Mouse (Mus musculus) heart, embryonic 11.5 days (tissue): ENCODE measurements around the gene Epha8. TPM values are rescaled to one million over a fixed set of nuclear protein-coding genes. Genes with fewer than 3 reads are reported as not detected.

Experiments used
- ATAC-seq: fragments of 200-750 bp; cut with Nextera tagmentation; replicated peaks from 2 replicates; pipeline ENCODE4 v1.8.0; 2017; ENCODE audit warnings: moderate library complexity; ENCODE audit not compliant: insufficient number of reproducible peaks, low FRiP score, low TSS enrichment
- H3K27ac ChIP-seq: fragments of 300-500 bp; sonication (generic); 2 replicates; pipeline ENCODE4 v1.5.1; 2014; ENCODE audit warnings: mild to moderate bottlenecking, low read depth, low read length
- H3K27me3 ChIP-seq: fragments of 300-500 bp; sonication (generic); 2 replicates; pipeline ENCODE4 v1.6.1; 2014; ENCODE audit warnings: mild to moderate bottlenecking, low read length, mixed read lengths; ENCODE audit not compliant: control insufficient read depth, insufficient read depth
- H3K36me3 ChIP-seq: fragments of 300-500 bp; sonication (generic); 2 replicates; pipeline ENCODE4 v1.6.1; 2014; ENCODE audit warnings: mild to moderate bottlenecking, low read length, moderate library complexity, mixed read lengths; ENCODE audit not compliant: control insufficient read depth, insufficient read depth
- H3K4me1 ChIP-seq: fragments of 300-500 bp; sonication (generic); 2 replicates; pipeline ENCODE4 v1.6.1; 2014; ENCODE audit warnings: low read length; ENCODE audit not compliant: control insufficient read depth, insufficient read depth
- H3K4me2 ChIP-seq: fragments of 300-500 bp; sonication (generic); 2 replicates; pipeline ENCODE4 v1.6.1; 2014; ENCODE audit warnings: mild to moderate bottlenecking, moderate library complexity
- H3K4me3 ChIP-seq: fragments of 300-500 bp; sonication (generic); 2 replicates; pipeline ENCODE4 v1.5.1; 2014; ENCODE audit warnings: low read depth, low read length
- H3K9ac ChIP-seq: fragments of 300-500 bp; sonication (generic); 2 replicates; pipeline ENCODE4 v1.6.1; 2014; ENCODE audit warnings: mild to moderate bottlenecking, low read depth, low read length, moderate library complexity
- H3K9me3 ChIP-seq: fragments of 300-500 bp; sonication (generic); replicated peaks from 2 replicates; pipeline ENCODE4 v1.6.1; 2016; ENCODE audit warnings: low read length; ENCODE audit not compliant: control insufficient read depth
- WGBS: fragments of 180-500 bp; shearing (Covaris S2); extraction: QIAGEN DNeasy Blood & Tissue Kit; methylation state at CpG from one replicate; pipeline ENCODE4 v1.1.7; 2014; ENCODE audit not compliant: insufficient replicate concordance; 5-methylcytosine and 5-hydroxymethylcytosine counted together
- polyA plus RNA-seq: library from polyadenylated mRNA; unstranded; fragments of >200 nt; fragmentation: Nextera tagmentation; extraction: Ambion mirVana; gene quantifications from 2 replicates; pipeline ENCODE4 v1.2.1, GENCODE M21; 2014

The Epha8 gene
- polyA plus RNA-seq, 1 experiment from 2014 or later = not detected

GRCm38 (mm10) chr4:136893691-136894543 lies 62.7 kb downstream of the Epha8 start:
- H3K27ac ChIP-seq = no peak overlapping the region
- H3K4me1 ChIP-seq = no peaks in the 10 kb centered on the region
- H3K4me2 ChIP-seq = no peak overlapping the region
- H3K9ac ChIP-seq = no peak overlapping the region
- H3K4me3 ChIP-seq = no peak overlapping the region
- peaks cover 78% of the 10 kb centered on the region for H3K27me3 ChIP-seq
- no peaks in the 10 kb centered on the region for H3K36me3 ChIP-seq
- no peaks in the 10 kb centered on the region for H3K9me3 ChIP-seq
- ATAC-seq = no peak
- 6% methylated on average over 9 of the region's 9 CpGs for WGBS

GRCm38 (mm10) chr4:136892811-136893210 lies 63.8 kb downstream of the Epha8 start, which contains the start of gene C1qc:
TSS of gene C1qc (minus strand) at chr4:136893065.
- H3K27me3 ChIP-seq = peaks cover 71% of the 10 kb centered on the region
- no peak within 1 kb of the TSS for H3K4me2 ChIP-seq
- H3K36me3 ChIP-seq = no peaks in the 10 kb centered on the region
- no peak for ATAC-seq
- no peaks in the 10 kb centered on the region for H3K4me1 ChIP-seq
- no peak within 1 kb of the TSS for H3K4me3 ChIP-seq
- H3K9me3 ChIP-seq = no peaks in the 10 kb centered on the region
- H3K9ac ChIP-seq = no peak within 1 kb of the TSS
- no peak within 1 kb of the TSS for H3K27ac ChIP-seq
- WGBS = 56% methylated on average over 5 of the region's 5 CpGs

- no peak overlapping the region for H3K9ac ChIP-seq
- no peaks in the 10 kb centered on the region for H3K36me3 ChIP-seq
- no peak overlapping the region for H3K4me3 ChIP-seq
- H3K27me3 ChIP-seq = peaks cover 68% of the 10 kb centered on the region
- H3K9me3 ChIP-seq = no peaks in the 10 kb centered on the region
- no peak overlapping the region for H3K4me2 ChIP-seq
- no peak overlapping the region for H3K27ac ChIP-seq
- no peaks in the 10 kb centered on the region for H3K4me1 ChIP-seq
- ATAC-seq = no peak
- 64% methylated on average over 7 of the region's 7 CpGs for WGBS
Observed at GRCm38 (mm10) chr4:136892371-136892770, 64.2 kb downstream of the Epha8 start.

GRCm38 (mm10) chr4:136891115-136891514 lies 65.5 kb downstream of the Epha8 start:
- no peak overlapping the region for H3K9ac ChIP-seq
- ATAC-seq = no peak
- peaks cover 58% of the 10 kb centered on the region for H3K27me3 ChIP-seq
- no peaks in the 10 kb centered on the region for H3K9me3 ChIP-seq
- H3K4me2 ChIP-seq = no peak overlapping the region
- no peak overlapping the region for H3K27ac ChIP-seq
- H3K36me3 ChIP-seq = no peaks in the 10 kb centered on the region
- no peak overlapping the region for H3K4me3 ChIP-seq
- H3K4me1 ChIP-seq = no peaks in the 10 kb centered on the region
- WGBS = 79% methylated on average over 4 of the region's 4 CpGs

GRCm38 (mm10) chr4:136889981-136890380 lies 66.6 kb downstream of the Epha8 start:
- WGBS = 77% methylated on average over 15 of the region's 15 CpGs
- Histone ChIP-seq H3K27ac (no peak overlapping the region), H3K4me2 (no peak overlapping the region), H3K36me3 (no peaks in the 10 kb centered on the region), H3K9me3 (no peaks in the 10 kb centered on the region), H3K4me1 (no peaks in the 10 kb centered on the region), H3K4me3 (no peak overlapping the region), H3K9ac (no peak overlapping the region), H3K27me3 (peaks cover 50% of the 10 kb centered on the region)
- no peak for ATAC-seq

- Histone ChIP-seq H3K4me2 (no peak overlapping the region), H3K4me1 (no peaks in the 10 kb centered on the region), H3K4me3 (no peak overlapping the region), H3K36me3 (no peaks in the 10 kb centered on the region), H3K27ac (no peak overlapping the region), H3K9me3 (no peaks in the 10 kb centered on the region), H3K27me3 (peaks cover 27% of the 10 kb centered on the region), H3K9ac (no peak overlapping the region)
- WGBS = 64% methylated on average over 5 of the region's 5 CpGs
- no peak for ATAC-seq
Observed at GRCm38 (mm10) chr4:136887714-136888113, 68.9 kb downstream of the Epha8 start.

GRCm38 (mm10) chr4:136886101-136886500 lies 70.5 kb downstream of the Epha8 start, which contains the start of gene C1qb:
TSS of gene C1qb (minus strand) at chr4:136886187.
- no peak within 1 kb of the TSS for H3K4me3 ChIP-seq
- no peaks in the 10 kb centered on the region for H3K36me3 ChIP-seq
- no peak within 1 kb of the TSS for H3K9ac ChIP-seq
- ATAC-seq = no peak
- no peak within 1 kb of the TSS for H3K4me2 ChIP-seq
- 55% methylated on average over 7 of the region's 7 CpGs for WGBS
- no peak within 1 kb of the TSS for H3K27ac ChIP-seq
- peaks cover 19% of the 10 kb centered on the region for H3K27me3 ChIP-seq
- H3K9me3 ChIP-seq = no peaks in the 10 kb centered on the region
- no peaks in the 10 kb centered on the region for H3K4me1 ChIP-seq
